Comparison of ENCODE assay signal across 8 mouse cellular contexts in genomic region chr16:77643871-77644720, GRCm38 (mm10). TPM values are rescaled to one million over a fixed set of nuclear protein-coding genes. Genes with fewer than 3 reads are reported as not detected.
DNase-seq lines count a peak whose midpoint lies in the region; ATAC-seq and TF ChIP-seq lines count a peak whose summit lies in the region.

No protein-coding gene starts in this region.

- peak overlapping the region; percentile 97 for H3K27ac ChIP-seq in forebrain, postnatal 0 days (ENCODE audit: low read depth, low read length)
- peak overlapping the region; percentile 16; the same call in 1 of the 2 replicates for H3K27ac ChIP-seq in lung, embryonic 14.5 days (ENCODE audit: low read depth)

- peak overlapping the region; percentile 46 for H3K4me3 ChIP-seq in forebrain, postnatal 0 days (ENCODE audit: low read depth, low read length)
- peak overlapping the region; percentile 48 for H3K4me3 ChIP-seq in lung, embryonic 14.5 days (ENCODE audit: low read depth, low read length)

- H3K4me1 ChIP-seq in forebrain, postnatal 0 days (ENCODE audit: insufficient read depth): peaks cover 15% of the 10 kb centered on the region; the same call in 1 of the 2 replicates
- no peaks in the 10 kb centered on the region for H3K4me1 ChIP-seq in lung, embryonic 14.5 days (ENCODE audit: insufficient read depth)

- no peaks in the 10 kb centered on the region for H3K36me3 ChIP-seq in forebrain, postnatal 0 days (ENCODE audit: insufficient read depth)
- H3K36me3 ChIP-seq in lung, embryonic 14.5 days (ENCODE audit: insufficient read depth): no peaks in the 10 kb centered on the region

- H3K9me3 ChIP-seq in forebrain, postnatal 0 days (ENCODE audit: low read length): no peaks in the 10 kb centered on the region
- no peaks in the 10 kb centered on the region for H3K9me3 ChIP-seq in lung, embryonic 14.5 days (ENCODE audit: low read depth, low read length)

- peak; percentile 85 for DNase-seq in Muller cell, postnatal 12 days (ENCODE audit: inconsistent ontology term)
- peak; percentile 91 for DNase-seq in cerebellum, adult 11-12 months
- DNase-seq in forebrain, postnatal 0 days: peak; percentile 93
- DNase-seq in heart, postnatal 36 days: peak; percentile 41 to 61
- DNase-seq in layer of hippocampus, adult 8-10 months (ENCODE audit: low spot score in 2 of 2): peak; percentile 87 to 88
- DNase-seq in lung, embryonic 14.5 days: peak; percentile 72
- peak; percentile 38 for DNase-seq in ovary, postnatal 14 days (ENCODE audit: low spot score)
- DNase-seq in urinary bladder, adult 2 months (ENCODE audit: low spot score): peak; percentile 38

- ATAC-seq in forebrain, postnatal 0 days: peak; percentile 92
- peak; percentile 90 for ATAC-seq in lung, embryonic 14.5 days (ENCODE audit: insufficient read depth)

- H3K9ac ChIP-seq in forebrain, postnatal 0 days: peak overlapping the region; percentile 73
- H3K9ac ChIP-seq in lung, embryonic 14.5 days: peak overlapping the region; percentile 51

- H3K27me3 ChIP-seq in forebrain, postnatal 0 days (ENCODE audit: insufficient read depth, low read length): no peaks in the 10 kb centered on the region
- no peaks in the 10 kb centered on the region for H3K27me3 ChIP-seq in lung, embryonic 14.5 days (ENCODE audit: insufficient read depth, low read length)

- under 1% methylated on average over 31 of the region's 31 CpGs for WGBS in forebrain, postnatal 0 days
- WGBS in lung, embryonic 14.5 days: 3% methylated on average over 31 of the region's 31 CpGs

- intact Hi-C loops in heart, postnatal 36 days (cut with DNase I): loop anchor here (5.0 kb wide), 3 partner anchors 42 to 632 kb away; partner anchors contain the start of genes Gm11146 and Usp25

- TF ChIP-seq CTCF in forebrain, postnatal 0 days (IDR thresholded peaks at IDR 0.05; ENCODE audit: low read depth): no peak
- no peak for TF ChIP-seq CTCF in lung, embryonic 14.5 days (IDR thresholded peaks at IDR 0.05; ENCODE audit: low read depth)

- peak overlapping the region; percentile 63 for H3K4me2 ChIP-seq in forebrain, postnatal 0 days (ENCODE audit: low read depth)
- peak overlapping the region; percentile 78 for H3K4me2 ChIP-seq in lung, embryonic 14.5 days

RNA-seq across cellular contexts. Expression of gene Gm11146, which starts 42.2 kb away (rescaled TPM):
- not detected in 2 replicates for total RNA-seq in forebrain, postnatal 0 days (2014; rRNA removed)
- polyA plus RNA-seq in forebrain, postnatal 0 days (2015; fragmentation: Nextera tagmentation; extraction: Ambion mirVana): not detected in 2 replicates
- total RNA-seq in heart, postnatal 36 days (2021): not detected
- total RNA-seq in layer of hippocampus, adult 8-10 months (2022): not detected
- polyA plus RNA-seq in lung, embryonic 14.5 days (2014; fragmentation: Nextera tagmentation; extraction: Ambion mirVana): not detected in 2 replicates
- polyA plus RNA-seq in urinary bladder, adult 2 months (2012; rRNA removed): not detected in 2 replicates

Comparison
In these comparisons a context has a peak if more than half of its experiments do, and no peak if none do; other contexts are left out.
1. Peak in every context shown above with its lines: DNase-seq, ATAC-seq, H3K4me3 ChIP-seq and H3K27ac ChIP-seq.
2. DNase-seq: peak in every context shown above with its lines; median percentile 93 in forebrain, postnatal 0 days; 91 in cerebellum, adult 11-12 months; 88 in layer of hippocampus, adult 8-10 months; 85 in Muller cell, postnatal 12 days; 72 in lung, embryonic 14.5 days; 51 in heart, postnatal 36 days; 38 in ovary, postnatal 14 days; 38 in urinary bladder, adult 2 months.